Mouse (Mus musculus): ENCODE data around the gene Gucy2c.

The Gucy2c gene

DNA sequence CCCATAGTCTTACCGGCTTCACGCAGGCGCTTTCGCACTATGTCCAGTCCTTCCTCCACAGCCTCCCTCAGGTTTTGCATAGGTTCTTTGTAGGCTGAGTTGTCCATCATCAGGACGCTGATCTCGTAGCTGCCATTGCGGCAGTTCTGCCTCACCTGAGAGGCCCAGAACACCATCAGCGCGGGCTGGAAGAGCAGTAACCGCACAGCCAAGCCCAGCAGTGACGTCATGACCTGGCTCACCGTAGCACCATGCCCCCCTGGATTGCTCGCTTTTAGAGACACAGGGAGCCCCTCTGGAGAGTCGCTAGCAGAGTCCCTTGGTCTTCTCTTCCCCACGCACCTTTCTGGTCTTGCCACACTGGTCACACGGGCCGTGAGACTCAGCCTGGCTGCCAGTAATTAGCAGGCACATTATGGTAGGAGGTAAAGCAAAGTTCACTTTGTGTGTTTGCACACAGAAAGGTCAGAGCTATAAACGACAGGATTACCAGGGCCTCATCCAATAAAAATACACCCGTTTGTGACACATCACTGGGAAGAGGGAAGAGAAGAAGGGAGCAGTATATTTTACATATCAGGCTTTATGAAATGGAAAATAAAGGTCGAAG lies at the start of gene Gucy2c:
Gene Gucy2c, minus strand, starts transcription at position 389 of the 610 bp plus-strand sequence.
- no peak for DNase-seq

DNA sequence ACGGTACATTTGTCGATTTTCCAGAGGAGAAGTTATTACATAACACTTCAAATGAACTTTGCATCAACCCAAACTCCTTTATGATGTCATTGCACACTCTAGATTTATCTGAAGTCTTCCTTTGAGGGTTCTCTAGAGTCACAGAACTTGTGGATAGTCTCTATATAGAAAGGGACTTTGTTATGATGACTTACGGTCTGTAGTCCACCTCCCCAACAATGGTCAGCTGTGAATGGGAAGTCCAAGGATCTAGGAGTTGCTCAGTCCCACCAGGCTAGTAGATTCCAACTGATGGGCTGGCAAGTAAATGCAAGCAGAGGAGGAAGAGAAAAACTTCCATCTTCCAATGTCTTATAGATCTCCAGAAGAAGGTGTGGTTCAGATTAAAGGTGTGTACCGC lies 47.1 kb upstream of the Gucy2c start:
- DNase-seq: peak; percentile 86

DNA sequence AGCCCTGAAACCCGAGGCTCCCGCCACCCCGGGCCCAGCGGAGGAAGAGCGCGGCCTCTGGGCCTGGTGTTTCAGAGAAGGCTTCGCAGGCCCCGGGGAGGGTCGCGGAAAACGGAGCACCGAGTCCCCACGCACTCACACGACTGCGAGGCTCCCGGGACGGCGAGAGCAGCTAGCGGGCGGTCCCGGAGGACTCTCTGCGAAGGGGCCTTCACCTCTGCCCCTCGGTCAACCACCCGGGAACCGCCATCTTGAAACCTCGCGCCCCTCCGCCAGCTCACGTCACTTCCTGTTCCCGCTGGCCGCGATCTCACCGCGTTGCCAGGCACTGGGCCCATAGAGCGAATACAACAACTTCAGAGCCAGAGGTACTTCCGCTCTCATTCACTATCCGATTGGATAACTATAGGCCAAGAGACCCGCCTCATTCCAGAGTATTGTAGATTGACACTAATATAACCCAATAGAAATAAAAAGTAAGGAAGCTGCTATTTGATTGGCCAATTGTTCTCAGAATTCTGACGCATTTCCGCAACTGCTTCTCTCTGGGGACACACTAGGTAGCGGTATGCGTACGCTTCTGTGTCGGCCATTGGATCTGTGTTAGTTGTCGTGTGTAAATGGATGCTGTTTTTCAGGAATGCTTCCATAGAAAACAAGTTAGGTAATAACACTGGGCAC lies 46.5 kb upstream of the Gucy2c start, which contains the start of gene Wbp11:
Gene Wbp11, minus strand, starts transcription at position 353 of the 681 bp plus-strand sequence.
- peak; percentile 100 for DNase-seq

DNA sequence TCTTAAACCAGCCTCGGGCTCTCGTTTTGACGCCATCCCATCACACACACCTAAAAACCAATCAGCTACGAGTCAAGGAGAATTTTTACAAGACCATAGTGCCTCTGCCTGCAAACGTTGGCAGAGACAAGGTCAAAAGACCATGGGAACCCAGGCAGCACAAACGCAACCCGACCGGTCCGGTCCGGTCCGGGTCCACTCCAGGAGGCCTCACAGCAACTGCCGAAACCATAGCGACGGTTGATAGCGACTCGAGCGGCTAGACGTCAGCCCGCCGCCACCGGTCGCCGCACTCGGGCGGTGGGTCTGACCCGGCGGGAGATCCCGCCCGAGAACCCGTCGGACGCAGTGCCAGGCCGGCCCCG lies 45.9 kb upstream of the Gucy2c start, which contains the start of gene BC049715:
Gene BC049715, plus strand, starts transcription at position 111 of the 365 bp plus-strand sequence.
- no peak for DNase-seq

DNA sequence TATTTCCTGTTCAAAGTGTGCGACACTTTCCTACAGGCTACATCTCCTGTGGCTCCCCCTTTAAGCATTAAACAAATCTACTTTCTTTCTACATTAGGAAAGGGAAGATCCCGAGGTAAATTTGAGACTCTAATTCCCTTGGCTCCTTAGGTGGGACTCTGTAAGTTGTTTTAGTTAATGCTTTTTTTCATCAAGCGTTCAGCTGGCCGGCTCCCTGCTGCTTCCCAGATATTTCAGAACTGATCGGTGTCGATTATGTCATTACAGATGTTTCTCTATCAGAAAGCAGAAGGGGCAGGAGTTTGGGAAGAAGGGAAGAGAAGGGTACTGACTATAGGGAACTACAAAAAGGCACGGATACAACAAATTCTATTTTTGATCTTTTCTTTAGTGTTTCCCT lies 45.6 kb upstream of the Gucy2c start:
- DNase-seq: no peak

DNA sequence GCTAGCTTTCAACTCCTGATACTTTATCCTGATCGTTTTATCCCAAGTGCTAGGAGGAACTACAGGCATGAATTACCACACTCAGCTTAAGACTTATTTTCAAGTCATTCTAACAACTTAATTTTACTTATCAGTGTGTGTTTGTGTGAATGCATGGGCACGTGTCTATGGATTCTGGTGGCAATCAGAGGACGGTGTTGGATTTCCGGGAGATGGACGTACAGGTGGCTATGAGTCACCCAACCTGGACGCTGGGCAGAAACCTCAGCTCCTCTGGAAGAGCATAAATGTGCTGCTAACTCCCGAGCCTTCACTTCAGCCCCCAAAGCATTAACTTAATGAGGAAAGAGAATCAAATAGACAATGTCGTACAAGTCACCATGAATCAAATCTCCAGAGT lies 43.4 kb upstream of the Gucy2c start:
- peak; percentile 35 for DNase-seq

DNA sequence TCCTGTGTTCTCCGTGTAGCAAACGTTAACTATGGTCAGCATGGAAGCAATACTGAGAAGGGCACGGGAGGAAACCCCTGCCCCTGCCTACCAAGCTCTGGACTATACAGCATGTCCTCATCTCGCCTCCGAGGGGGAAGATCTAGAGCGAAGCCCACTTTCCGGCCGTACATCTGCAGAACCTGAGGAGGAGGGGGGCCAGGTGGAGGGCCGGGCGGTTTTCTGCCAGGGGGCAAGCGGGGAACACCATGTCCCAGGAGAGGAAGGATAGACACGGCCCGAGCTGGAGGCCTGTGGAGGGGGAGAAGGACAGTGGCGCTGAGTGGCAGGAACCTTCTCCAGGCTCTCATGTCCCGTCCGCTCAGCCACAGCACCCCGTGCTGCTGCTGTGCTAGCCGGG lies 39.5 kb upstream of the Gucy2c start:
- DNase-seq: peak; percentile 88

DNA sequence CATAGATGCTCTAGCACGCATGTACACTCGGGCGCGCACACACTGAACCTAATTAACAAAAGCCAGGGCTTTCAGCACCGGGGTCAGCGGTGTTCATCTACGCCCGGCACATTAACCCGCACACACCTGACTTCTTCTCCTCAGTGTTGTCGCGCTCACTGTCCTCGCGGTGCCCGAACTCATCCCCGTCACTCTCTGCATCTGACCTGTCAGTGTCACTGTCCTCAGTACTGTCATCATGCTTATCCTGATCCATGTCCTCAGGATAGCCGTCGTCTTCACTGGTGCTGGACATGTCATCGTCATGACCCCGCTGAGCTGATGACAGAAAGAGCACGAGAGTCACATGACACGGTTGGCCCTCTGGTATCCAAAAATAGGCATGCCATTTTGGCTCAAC lies 38.8 kb upstream of the Gucy2c start:
- peak; percentile 91 for DNase-seq

DNA sequence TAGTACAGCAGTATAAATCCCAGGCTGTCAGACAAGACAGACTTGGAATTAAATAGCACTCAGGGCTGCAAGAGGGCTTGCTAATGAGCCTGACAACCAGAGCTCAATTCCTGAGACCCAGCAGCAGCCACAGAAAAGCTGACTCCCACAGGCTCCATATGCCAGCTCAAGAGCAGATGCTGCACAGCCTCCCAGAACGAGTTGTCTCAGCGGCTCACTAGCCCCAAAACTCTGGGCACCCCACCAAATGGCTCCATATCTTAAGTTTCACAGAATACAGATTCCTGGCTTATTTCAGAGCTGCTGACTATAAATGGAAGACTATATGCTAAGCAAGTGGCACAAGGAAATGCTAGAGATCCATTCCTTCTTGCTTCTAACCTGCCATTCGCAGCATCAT lies 36.0 kb upstream of the Gucy2c start:
- DNase-seq: peak; percentile 85

DNA sequence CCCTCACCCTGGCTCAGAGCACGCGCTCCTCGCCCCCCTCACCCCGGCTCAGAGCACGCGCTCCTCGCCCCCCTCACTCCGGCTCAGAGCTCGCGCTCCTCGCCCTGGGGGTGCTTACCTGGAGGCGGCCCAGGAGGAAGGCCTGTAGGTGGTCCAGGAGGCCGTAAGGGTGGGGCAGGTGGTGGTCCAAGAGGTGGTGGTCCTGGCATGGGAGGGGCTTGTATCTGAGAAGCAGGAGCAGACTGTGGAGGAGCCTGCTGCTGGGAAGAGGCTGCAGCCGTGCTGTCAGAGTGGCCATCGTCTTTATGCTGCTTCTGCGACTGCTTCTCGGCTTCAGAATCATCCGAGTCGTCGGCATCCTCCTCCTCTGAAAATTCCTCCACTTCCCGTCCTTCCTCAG lies 35.3 kb upstream of the Gucy2c start:
- DNase-seq: peak; percentile 84

DNA sequence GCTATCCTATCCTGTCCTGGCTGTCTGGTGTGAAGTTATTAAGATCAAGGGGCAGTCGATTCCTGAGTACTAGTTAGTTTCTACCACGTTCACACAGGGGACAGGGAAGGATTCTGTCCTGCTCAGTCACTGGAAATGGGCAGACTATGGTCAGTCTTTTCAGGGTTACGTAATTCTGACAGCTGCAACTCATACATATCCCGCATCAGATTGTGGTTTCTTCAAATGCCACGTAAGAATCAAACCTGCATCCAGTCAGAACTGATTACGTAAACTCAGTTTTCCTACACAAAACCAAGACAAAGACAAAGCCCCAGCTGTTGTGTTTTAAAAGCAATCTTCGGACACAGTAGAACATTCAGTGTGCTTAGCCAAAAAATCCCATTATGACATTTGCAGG lies 33.8 kb upstream of the Gucy2c start:
- DNase-seq: peak; percentile 25

DNA sequence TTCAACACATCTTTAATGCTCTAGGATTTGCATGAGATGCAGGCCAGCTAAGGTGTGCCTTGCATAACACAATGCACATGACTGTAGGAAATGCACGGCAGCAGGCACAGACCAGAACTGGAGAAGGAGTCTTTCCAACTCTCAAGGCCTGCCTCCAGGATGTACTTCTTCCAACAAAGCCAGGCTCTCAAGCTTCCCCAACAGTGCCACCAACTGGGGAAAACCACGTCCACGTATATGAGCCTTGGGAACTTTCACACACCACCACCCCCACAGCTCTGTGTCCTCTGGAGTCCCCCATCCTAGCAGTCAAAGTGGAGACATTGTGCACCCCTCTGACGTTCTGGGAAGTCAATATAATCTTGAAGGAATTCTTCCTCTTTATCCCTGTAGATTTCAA lies 31.6 kb upstream of the Gucy2c start:
- DNase-seq: peak; percentile 67

DNA sequence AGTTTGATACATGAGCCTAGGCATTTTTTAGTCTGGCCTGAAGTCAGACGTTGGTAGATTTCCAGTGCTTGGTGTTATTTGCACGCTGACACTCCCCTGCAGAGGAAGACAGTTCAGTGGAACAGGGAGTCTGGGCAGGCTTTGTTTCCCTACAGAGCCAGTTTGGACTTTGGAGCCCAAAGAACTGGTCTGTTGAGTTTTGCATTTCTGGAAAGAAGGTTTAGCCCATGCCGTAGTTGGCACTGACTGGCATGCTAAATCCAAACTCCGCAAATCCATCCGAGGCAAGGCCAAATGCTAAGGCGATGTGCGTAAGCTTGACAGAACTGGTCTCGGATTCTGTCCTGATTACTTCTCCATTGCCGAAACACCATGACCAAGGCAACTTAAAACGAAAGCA lies 29.6 kb upstream of the Gucy2c start:
- peak; percentile 78 for DNase-seq

DNA sequence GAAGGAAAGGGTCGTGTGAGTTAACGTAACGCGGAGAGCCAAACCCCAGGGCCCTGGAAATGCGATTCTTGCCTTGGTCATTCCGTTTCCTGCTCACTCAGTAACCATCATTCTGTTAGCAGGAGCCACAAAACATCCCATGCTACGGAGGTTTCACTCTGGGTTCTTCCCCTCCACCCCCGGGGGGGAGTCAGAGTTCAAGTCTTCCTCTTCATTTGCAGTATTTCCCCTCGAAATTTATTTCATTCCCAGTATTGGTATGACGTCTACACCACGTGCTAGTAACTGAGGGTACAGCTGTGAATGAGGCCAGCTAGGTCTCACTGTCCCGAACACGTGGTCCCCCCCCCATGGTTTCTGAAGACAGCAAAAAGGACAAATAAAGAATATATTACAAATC lies 28.1 kb upstream of the Gucy2c start:
- DNase-seq: peak; percentile 86

DNA sequence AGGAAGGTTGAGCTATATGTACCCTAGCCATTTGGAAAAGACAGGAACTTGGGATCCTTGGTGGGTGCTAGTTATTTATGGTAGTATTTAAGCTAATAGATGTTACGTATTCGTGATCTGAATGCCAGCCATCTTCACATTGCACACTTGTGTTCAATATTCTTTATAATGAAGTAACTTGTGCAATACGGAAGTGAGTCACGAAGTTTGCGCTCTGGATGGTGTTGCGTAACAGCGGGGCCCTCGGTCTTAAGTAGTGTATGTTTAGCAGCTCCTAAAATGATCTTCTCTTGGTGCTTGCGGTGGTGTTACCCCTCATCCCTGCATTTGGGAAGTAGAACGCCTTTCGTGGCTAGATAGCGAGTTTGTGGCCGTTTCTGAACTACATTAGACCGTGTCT lies 27.5 kb upstream of the Gucy2c start:
- DNase-seq: peak; percentile 97

DNA sequence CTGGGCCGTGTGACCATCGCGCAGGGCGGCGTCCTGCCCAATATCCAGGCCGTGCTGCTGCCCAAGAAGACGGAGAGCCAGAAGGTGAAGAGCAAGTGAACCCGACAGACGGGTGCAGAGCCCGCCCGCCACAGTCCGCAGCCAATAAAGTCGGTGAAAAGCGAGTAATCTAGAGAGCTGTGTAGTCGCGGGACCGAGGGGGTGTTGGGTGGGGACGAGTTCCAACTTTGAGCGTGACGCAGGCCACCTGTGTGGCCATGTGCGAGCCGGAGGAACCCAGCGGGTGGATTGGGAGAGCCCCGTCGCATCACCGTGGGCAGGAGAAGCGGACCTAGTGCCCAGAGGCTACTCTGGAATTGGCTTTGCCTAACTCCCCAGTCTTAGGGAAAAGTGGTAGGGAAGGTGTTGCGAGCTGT lies 27.1 kb upstream of the Gucy2c start:
- peak; percentile 96 for DNase-seq

DNA sequence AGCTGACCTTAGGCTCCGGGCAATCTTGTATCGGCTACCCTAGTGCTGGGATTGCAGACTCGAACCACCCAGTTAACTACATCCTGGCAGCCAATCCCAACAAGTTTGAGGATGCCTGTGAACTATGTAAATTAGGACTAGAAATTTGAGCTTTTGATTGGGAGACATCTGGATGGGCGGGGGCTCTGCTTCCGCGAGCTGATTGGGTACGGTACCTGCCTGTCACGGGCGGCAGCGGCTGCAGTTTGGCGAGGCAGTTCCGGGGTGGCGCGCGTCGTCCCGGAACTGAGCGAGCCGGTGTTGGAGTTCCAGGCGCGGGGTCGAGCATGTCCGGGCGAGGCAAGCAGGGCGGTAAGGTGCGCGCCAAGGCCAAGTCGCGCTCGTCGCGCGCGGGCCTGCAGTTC lies 26.5 kb upstream of the Gucy2c start, which contains the start of gene H2afj:
Gene H2afj, plus strand, starts transcription at position 231 of the 404 bp plus-strand sequence.
- peak; percentile 100 for DNase-seq

DNA sequence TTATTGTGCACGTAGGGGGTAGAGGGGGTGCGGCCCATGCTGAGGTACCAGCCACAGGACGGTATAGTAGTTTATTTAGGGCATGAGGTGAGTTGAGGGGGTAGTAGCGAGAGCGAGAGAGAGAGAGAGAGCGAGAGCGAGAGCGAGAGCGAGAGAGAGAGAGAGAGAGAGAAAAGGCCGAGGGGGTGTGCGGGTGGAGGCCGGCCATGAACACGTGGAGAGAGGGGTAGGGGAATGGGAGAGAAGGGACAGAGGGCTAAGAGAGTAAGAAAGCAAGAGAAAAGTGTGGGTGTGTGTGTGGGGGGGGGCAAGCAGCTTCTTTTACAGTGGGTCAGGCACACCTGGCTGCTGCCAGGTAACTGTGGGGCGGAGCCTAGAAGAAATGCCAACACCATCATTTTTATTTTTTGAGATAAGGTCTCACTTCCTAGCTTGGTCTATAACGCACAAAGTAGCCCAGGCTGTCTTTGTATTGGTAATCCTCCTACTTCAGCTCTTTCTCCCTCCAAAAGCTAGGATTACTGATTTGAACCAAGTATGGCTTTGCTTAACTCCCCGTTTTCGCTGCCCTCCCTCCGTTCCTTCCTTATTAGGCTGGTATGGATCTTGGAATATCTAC lies 25.9 kb upstream of the Gucy2c start:
- no peak for DNase-seq

DNA sequence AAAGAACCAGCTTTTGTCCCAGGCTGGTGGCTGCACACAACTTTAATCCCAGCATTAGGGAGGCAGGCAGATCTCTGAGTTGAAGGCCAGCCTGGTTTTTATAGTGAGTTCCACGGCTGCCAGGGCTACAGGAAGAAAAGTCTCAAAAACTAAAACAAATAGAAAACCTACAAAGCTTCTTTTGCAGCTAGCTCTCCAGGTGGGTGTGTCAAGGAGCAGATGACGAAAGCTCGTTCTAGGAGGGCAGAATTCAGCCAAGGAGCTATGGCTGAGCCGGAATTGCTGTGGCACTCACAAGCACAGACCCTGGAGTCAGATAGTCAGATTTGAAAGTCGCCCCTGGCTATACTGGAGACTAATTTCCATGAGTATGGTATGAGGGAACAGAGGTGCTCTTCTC lies 25.3 kb upstream of the Gucy2c start:
- peak; percentile 89 for DNase-seq

DNA sequence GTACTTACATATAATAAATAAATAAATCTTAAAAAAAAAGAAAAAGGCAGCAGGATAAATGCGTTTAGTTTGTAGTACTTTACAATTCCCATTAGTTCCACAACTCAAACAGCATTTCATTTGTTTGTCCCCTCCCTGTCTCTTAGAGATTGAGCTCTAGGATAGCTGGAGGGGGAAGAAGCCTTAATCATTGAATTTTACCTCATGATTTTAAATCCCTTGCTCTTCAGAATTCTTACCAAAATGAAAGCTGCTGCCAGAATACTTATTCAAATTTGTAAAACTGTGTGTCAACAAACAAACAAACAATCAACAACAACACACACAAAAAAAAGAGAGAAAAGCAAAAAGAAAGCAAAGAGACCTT lies 23.8 kb upstream of the Gucy2c start:
- no peak for DNase-seq

DNA sequence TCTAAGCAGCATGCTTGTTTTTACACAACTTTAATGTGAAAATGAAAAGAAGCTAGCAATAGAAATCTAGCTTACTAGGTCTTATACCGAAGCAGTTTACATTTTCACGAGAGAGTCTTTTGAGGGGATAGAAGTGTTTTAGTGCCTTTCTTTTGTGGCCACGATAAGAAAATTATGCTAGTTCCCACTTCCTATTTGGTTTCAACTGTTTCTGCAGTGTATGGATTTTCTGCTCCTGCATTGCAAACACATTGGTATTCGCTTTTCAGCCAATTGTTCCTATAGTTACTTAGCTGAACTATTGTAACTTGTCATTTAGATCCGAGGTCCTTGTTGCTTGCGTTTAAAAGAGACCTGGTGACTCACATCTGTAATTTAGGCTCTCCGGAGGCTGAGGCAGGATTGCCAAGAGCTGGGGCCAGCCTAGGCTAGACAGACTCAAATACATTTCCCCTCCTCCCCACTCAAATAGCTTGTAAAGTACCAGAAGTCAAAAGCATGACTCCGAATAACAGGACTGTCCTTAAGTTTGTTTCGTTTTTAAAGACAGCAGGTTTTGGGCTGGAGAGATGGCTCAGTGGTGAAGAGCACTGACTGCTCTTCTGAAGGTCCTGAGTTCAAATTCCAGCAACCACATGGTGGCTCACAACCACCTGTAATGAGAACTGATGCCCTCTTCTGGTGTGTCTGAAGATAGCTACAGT lies 23.3 kb upstream of the Gucy2c start:
- peak; percentile 78 for DNase-seq

DNA sequence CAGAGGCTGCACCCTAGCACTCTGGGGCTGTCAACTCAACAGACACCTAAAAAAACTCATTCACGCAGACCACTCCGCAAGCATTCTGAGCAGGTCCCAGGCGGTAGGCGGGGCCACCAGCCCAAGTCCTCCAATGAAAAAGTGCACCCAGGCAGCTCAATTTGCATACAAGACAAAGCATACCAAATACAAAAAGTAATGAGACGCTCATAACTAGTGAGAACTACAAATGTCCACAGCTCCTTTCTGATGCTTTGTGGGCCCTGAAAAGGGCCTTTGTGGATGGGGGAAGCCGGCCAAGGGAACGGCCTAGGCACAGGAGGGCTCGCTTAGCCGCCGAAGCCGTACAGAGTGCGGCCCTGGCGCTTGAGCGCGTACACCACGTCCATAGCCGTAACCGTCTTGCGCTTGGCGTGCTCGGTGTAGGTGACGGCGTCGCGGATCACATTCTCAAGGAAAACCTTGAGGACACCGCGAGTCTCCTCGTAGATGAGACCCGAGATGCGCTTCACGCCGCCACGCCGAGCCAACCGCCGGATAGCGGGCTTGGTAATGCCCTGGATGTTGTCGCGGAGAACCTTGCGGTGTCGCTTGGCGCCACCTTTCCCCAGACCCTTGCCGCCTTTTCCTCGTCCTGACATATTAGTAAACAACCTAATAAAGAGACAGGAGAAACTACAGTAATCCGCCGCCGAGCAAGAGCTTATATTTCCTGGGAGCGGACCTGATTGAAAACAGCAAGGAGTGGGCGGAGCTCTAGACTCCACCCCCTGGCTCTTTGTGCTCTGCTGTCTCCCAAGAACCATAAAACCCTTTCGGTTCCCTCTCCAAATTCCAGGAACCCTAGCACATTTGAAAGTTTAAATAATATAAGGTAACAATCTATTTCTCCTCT lies 22.4 kb upstream of the Gucy2c start, which contains the start of gene Hist4h4:
Gene Hist4h4, minus strand, starts transcription at position 677 of the 895 bp plus-strand sequence.
- DNase-seq: peak; percentile 99

All from heart, adult 11 months (tissue).